Comparison of ENCODE assay signal across 9 mouse cellular contexts in the genomic region with DNA sequence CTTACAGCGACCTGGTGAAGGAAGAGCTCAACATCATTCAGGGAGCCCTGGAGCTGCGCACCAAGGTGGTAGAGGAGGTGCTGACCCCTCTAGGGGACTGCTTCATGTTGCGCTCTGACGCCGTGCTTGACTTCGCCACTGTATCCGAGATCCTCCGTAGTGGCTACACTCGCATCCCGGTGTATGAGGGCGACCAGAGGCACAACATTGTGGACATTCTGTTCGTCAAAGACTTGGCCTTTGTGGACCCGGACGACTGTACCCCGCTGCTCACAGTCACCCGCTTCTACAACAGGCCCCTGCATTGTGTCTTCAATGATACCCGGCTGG. TPM values are rescaled to one million over a fixed set of nuclear protein-coding genes. Genes with fewer than 3 reads are reported as not detected.
DNase-seq lines count a peak whose midpoint lies in the region; ATAC-seq and TF ChIP-seq lines count a peak whose summit lies in the region.
"Had no signal": no experiment of that assay in that cellular context is flagged by ENCODE, and none has a peak within 500 bp of the region (broad histone marks: within the 10 kb centered on the region; RNA-seq: fewer than 3 reads in every experiment).

No protein-coding gene starts in this region.

- H3K4me2 ChIP-seq in heart, embryonic 15.5 days, result peak overlapping the region; percentile 100
- H3K4me2 ChIP-seq in hindbrain, embryonic 11.5 days (replicated peaks; ENCODE audit: low read depth, low read length), result peak overlapping the region; percentile 100

- H3K9ac ChIP-seq in heart, embryonic 15.5 days, result no peak overlapping the region
- H3K9ac ChIP-seq in ES-E14 (ENCODE audit: insufficient read depth, low read depth, low read length, poor library complexity, severe bottlenecking), result peak overlapping the region; percentile 78
- H3K9ac ChIP-seq in hindbrain, embryonic 11.5 days (ENCODE audit: low read depth, low read length), result peak overlapping the region; percentile 76

- peaks cover 18% of the 10 kb centered on the region for H3K4me1 ChIP-seq in heart, embryonic 15.5 days (replicated peaks)
- 0 out of 4 replicates have a peak, but pooled peaks cover 0 to 1% of the 10 kb centered on the region in 2 experiments for H3K4me1 ChIP-seq in ES-E14 (ENCODE audit: control insufficient read depth in 2 of 2, insufficient read depth in 2 of 2, low read length in 2 of 2, poor library complexity in 1 of 2)
- H3K4me1 ChIP-seq in hindbrain, embryonic 11.5 days (replicated peaks; ENCODE audit: control insufficient read depth, insufficient read depth, low read length), result no peaks in the 10 kb centered on the region
- peaks cover 24% of the 10 kb centered on the region for H3K4me1 ChIP-seq in midbrain, embryonic 10.5 days

- ATAC-seq in heart, embryonic 15.5 days (replicated peaks; ENCODE audit: insufficient number of reproducible peaks, insufficient read depth, low FRiP score, low read depth), result peak; percentile 40; the same call in 1 of the 2 replicates
- ATAC-seq in hindbrain, embryonic 11.5 days (ENCODE audit: low FRiP score), result peak; percentile 44
- ATAC-seq: inflammation-experienced regulatory T-cells, adult 6 months had no signal

- peaks cover 63% of the 10 kb centered on the region for H3K27me3 ChIP-seq in heart, embryonic 15.5 days
- peaks cover 18% of the 10 kb centered on the region for H3K27me3 ChIP-seq in hindbrain, embryonic 11.5 days (ENCODE audit: control insufficient read depth, insufficient read depth, low read length)
- peaks cover 58% of the 10 kb centered on the region for H3K27me3 ChIP-seq in midbrain, embryonic 10.5 days (ENCODE audit: low read depth, poor library complexity, severe bottlenecking)

- no peaks in the 10 kb centered on the region for H3K36me3 ChIP-seq in heart, embryonic 15.5 days
- no peaks in the 10 kb centered on the region for H3K36me3 ChIP-seq in ES-E14 (ENCODE audit: control insufficient read depth, insufficient read depth, low read length, poor library complexity, severe bottlenecking)
- H3K36me3 ChIP-seq in hindbrain, embryonic 11.5 days (ENCODE audit: control insufficient read depth, insufficient read depth, low read length), result no peaks in the 10 kb centered on the region
- H3K36me3 ChIP-seq in midbrain, embryonic 10.5 days, result 0 out of 2 replicates have a peak, but pooled peaks cover 2% of the 10 kb centered on the region

- WGBS in heart, embryonic 15.5 days, result 13% methylated on average over 17 of the region's 17 CpGs
- WGBS in hindbrain, embryonic 11.5 days, result 8% methylated on average over 17 of the region's 17 CpGs
- WGBS in midbrain, embryonic 10.5 days, result 14% methylated on average over 17 of the region's 17 CpGs

- peak overlapping the region; percentile 68 for H3K4me3 ChIP-seq in heart, embryonic 15.5 days
- H3K4me3 ChIP-seq in ES-E14 (ENCODE audit: insufficient read depth in 1 of 2, low read depth in 1 of 2, low read length in 2 of 2, poor library complexity in 1 of 2, severe bottlenecking in 1 of 2), result peak overlapping the region; percentile 79 to 84
- H3K4me3 ChIP-seq in hindbrain, embryonic 11.5 days (ENCODE audit: low read depth, low read length), result peak overlapping the region; percentile 74
- H3K4me3 ChIP-seq in midbrain, embryonic 10.5 days, result peak overlapping the region; percentile 80

- H3K27ac ChIP-seq in heart, embryonic 15.5 days, result no peak overlapping the region
- H3K27ac ChIP-seq in ES-E14 (ENCODE audit: insufficient read depth, low read depth, low read length, poor library complexity, severe bottlenecking), result no peak overlapping the region
- H3K27ac ChIP-seq in hindbrain, embryonic 11.5 days (ENCODE audit: low read depth, low read length), result no peak overlapping the region
- peak overlapping the region; percentile 85; the same call in 1 of the 2 replicates for H3K27ac ChIP-seq in midbrain, embryonic 10.5 days (replicated peaks)

- no peak for DNase-seq in heart, adult 9 months (ENCODE audit: low spot score in 2 of 2)
- DNase-seq in ES-E14 (ENCODE audit: low read depth, low spot score), result no peak
- peak; percentile 51 for DNase-seq in hindbrain, embryonic 11.5 days (ENCODE audit: low spot score)
- no peak for DNase-seq in midbrain, embryonic 10.5 days (ENCODE audit: low spot score)
- no peak for DNase-seq in layer of hippocampus, adult 18-20 months (ENCODE audit: low spot score in 2 of 2)
- no peak for DNase-seq in urinary bladder, postnatal 14 days (ENCODE audit: low spot score)
- no peak for DNase-seq in frontal cortex, adult 2 months (ENCODE audit: extremely low spot score in 1 of 2, low spot score in 1 of 2)

- in situ Hi-C loops in ES-E14 (cut with MboI; ENCODE audit: low sequenced_read_pairs in 2 of 2, unreplicated experiment in 2 of 2), result no loop called here

- H3K9me3 ChIP-seq in heart, embryonic 15.5 days (replicated peaks), result no peaks in the 10 kb centered on the region
- no peaks in the 10 kb centered on the region for H3K9me3 ChIP-seq in ES-E14 (ENCODE audit: control insufficient read depth, insufficient read depth, low read depth, low read length)
- H3K9me3 ChIP-seq in hindbrain, embryonic 11.5 days (ENCODE audit: control insufficient read depth, low read length), result peaks cover 5% of the 10 kb centered on the region
- peaks cover 10% of the 10 kb centered on the region; the same call in 1 of the 2 replicates for H3K9me3 ChIP-seq in midbrain, embryonic 10.5 days (replicated peaks)

TF ChIP-seq in ES-E14, 5 proteins besides CTCF, POLR2A, EP300 and RAD21:
- TF ChIP-seq MAFK (IDR thresholded peaks at IDR 0.05; ENCODE audit: insufficient read depth, low read depth, low read length), result no peak
- no peak for TF ChIP-seq ZC3H11A (IDR thresholded peaks at IDR 0.05; ENCODE audit: borderline replicate concordance, low read depth, low read length)

RNA-seq across cellular contexts. Expression of a gene that starts 1.4 kb away (rescaled TPM):
- polyA plus RNA-seq in heart, embryonic 15.5 days (2015; fragmentation: Nextera tagmentation; extraction: Ambion mirVana), result 0.04 and 0.05 TPM in 2 replicates
- total RNA-seq in ES-E14 (2012; rRNA removed), result 2.6 TPM in 2 replicates
- polyA plus RNA-seq in hindbrain, embryonic 11.5 days (2014; fragmentation: Nextera tagmentation; extraction: Ambion mirVana), result 0.39 and 1.1 TPM in 2 replicates
- polyA plus RNA-seq in midbrain, embryonic 10.5 days (2016; fragmentation: Nextera tagmentation; extraction: Ambion mirVana), result 0.27 and 0.53 TPM in 2 replicates
- 100 to 1,000 TPM; 116 TPM for total RNA-seq in layer of hippocampus, adult 18-20 months (2021)
- 47.0 and 49.4 TPM in 2 replicates for polyA plus RNA-seq in frontal cortex, adult 2 months (2012; rRNA removed)
- polyA plus RNA-seq: inflammation-experienced regulatory T-cells, adult 6 months had no signal

RNA-seq across cellular contexts. Expression of a gene that starts 53.5 kb away (rescaled TPM):
- 0.66 and 1.4 TPM in 2 replicates for polyA plus RNA-seq in heart, embryonic 15.5 days (2015; fragmentation: Nextera tagmentation; extraction: Ambion mirVana)
- 0.27 and 0.69 TPM in 2 replicates for total RNA-seq in ES-E14 (2012; rRNA removed)
- polyA plus RNA-seq in hindbrain, embryonic 11.5 days (2014; fragmentation: Nextera tagmentation; extraction: Ambion mirVana), result 0.68 and 0.73 TPM in 2 replicates
- 0.39 and 0.45 TPM in 2 replicates for polyA plus RNA-seq in midbrain, embryonic 10.5 days (2016; fragmentation: Nextera tagmentation; extraction: Ambion mirVana)
- total RNA-seq in layer of hippocampus, adult 18-20 months (2021), result under 1 TPM; 0.15 to 0.20 TPM
- 0.11 and 0.24 TPM in 2 replicates for polyA plus RNA-seq in frontal cortex, adult 2 months (2012; rRNA removed)
- polyA plus RNA-seq: inflammation-experienced regulatory T-cells, adult 6 months had no signal

Comparison
In these comparisons a context has a peak if more than half of its experiments do, and no peak if none do; other contexts are left out.
1. RNA of a gene that starts 1.4 kb away (polyA plus RNA-seq): 47.0 to 49.4 TPM in frontal cortex, adult 2 months; 0.39 to 1.1 TPM in hindbrain, embryonic 11.5 days, 0.27 to 0.53 TPM in midbrain, embryonic 10.5 days and 0.04 to 0.05 TPM in heart, embryonic 15.5 days; every median in the first group is over 10 times any median in the second.
2. Peak in every context shown above with its lines, with median percentiles within 50 percentile points of each other: H3K4me3 ChIP-seq.